Mouse (Mus musculus) thymus, postnatal 14 days (tissue): ENCODE measurements around the gene Gzma.

Experiments used
- DNase-seq: peaks from one replicate; pipeline ENCODE4 v3.0.0; 2021

The Gzma gene

DNA sequence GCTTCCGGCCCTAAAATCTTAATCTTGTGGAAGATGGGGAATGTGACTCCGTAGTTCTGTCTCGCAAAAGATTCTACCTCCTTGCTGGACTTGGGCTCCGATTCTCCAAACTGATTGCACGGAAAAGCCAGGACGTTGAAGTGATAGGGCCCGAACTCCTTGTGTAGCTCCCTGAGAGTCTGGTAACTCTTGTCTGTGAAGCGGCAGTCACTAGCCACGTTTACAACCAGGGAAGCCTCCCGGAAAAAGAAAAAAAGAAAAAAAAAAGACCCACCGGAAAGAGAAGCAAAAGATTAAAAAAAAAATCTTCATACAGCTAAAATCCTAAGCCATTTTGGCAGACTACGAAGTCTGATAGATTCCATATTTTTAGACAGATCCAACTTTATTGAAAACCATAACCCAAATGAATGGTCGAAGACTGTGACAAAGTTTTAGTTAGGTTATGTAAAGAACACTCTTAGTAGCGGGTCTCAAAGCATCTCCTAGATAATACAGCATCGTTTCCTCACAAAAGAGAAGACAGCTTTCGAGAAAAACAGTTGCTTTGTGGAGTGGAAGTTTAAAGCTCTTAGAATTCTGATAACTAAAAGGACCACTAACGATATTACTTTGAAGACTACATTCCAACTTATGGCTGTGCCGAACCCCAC lies 55.2 kb downstream of the Gzma start:
- no peak for DNase-seq

DNA sequence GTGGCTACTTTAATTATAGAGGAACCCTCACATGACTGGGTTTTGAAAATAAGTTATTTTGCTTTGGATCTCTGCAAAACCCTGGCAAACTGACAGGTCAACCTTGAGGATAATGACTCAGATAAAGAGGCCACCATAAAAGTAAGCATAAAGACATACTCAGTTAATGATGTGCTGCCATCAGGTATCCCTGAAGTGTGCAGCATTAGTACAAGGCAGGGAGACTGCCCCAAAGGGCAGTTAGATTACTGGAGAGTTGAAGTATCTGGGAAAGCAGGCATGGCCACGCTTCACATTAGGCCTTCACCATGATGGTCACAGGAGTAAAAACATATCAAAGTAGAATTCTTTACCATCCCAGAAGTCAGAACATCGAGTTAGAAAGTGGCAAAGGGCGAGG lies 55.9 kb downstream of the Gzma start:
- no peak for DNase-seq
